Mouse (Mus musculus) kidney, postnatal 0 days (tissue): ENCODE data around the gene Ndufc1. TPM values are rescaled to one million over a fixed set of nuclear protein-coding genes. Genes with fewer than 3 reads are reported as not detected.

Experiments
- ATAC-seq: fragments of 200-750 bp; cut with Nextera tagmentation; replicated peaks from 2 replicates; pipeline ENCODE4 v1.8.0; 2017; ENCODE audit warnings: low read depth, moderate number of reproducible peaks, moderate TSS enrichment, moderate library complexity; ENCODE audit not compliant: low FRiP score
- DNase-seq: peaks from one replicate; pipeline ENCODE4 v3.0.0-alpha.2; 2016; ENCODE audit warnings: low spot score
- H3K27ac ChIP-seq: fragments of 300-500 bp; sonication (generic); 2 replicates; pipeline ENCODE4 v1.5.1; 2014; ENCODE audit warnings: mild to moderate bottlenecking
- H3K27me3 ChIP-seq: fragments of 300-500 bp; sonication (generic); 2 replicates; pipeline ENCODE4 v1.6.1; 2014; ENCODE audit warnings: low read length, mixed read lengths; ENCODE audit not compliant: insufficient read depth
- H3K36me3 ChIP-seq: fragments of 300-500 bp; sonication (generic); 2 replicates; pipeline ENCODE4 v1.6.1; 2014; ENCODE audit warnings: low read length, mixed read lengths; ENCODE audit not compliant: insufficient read depth
- H3K4me1 ChIP-seq: fragments of 300-500 bp; sonication (generic); replicated peaks from 2 replicates; pipeline ENCODE4 v1.6.1; 2014; ENCODE audit warnings: antibody characterized with exemption, low read length, mixed read lengths; ENCODE audit not compliant: insufficient read depth
- H3K4me2 ChIP-seq: fragments of 300-500 bp; sonication (generic); 2 replicates; pipeline ENCODE4 v1.6.1; 2014; ENCODE audit warnings: mild to moderate bottlenecking, low read length, moderate library complexity, mixed read lengths
- H3K4me3 ChIP-seq: fragments of 300-500 bp; sonication (generic); replicated peaks from 2 replicates; pipeline ENCODE4 v1.5.1; 2014; ENCODE audit warnings: low read depth, low read length
- H3K9ac ChIP-seq: fragments of 300-500 bp; sonication (generic); 2 replicates; pipeline ENCODE4 v1.6.1; 2014; ENCODE audit warnings: low read depth, low read length
- H3K9me3 ChIP-seq: fragments of 300-500 bp; sonication (generic); replicated peaks from 2 replicates; pipeline ENCODE4 v1.6.1; 2016; ENCODE audit warnings: low read length, inconsistent platforms, mixed read lengths
- CTCF ChIP-seq: IDR thresholded peaks from 2 replicates; pipeline ENCODE4 v1.5.1; 2016; ENCODE audit warnings: antibody characterized with exemption, low read depth, mild to moderate bottlenecking, moderate library complexity
- WGBS: fragments of 180-500 bp; shearing (Covaris S2); extraction: QIAGEN DNeasy Blood & Tissue Kit; methylation state at CpG from one replicate; pipeline ENCODE4 v1.1.7; 2014; 5-methylcytosine and 5-hydroxymethylcytosine counted together
- polyA plus RNA-seq: library from polyadenylated mRNA; unstranded; fragments of >200 nt; fragmentation: Nextera tagmentation; extraction: Ambion mirVana; gene quantifications from 2 replicates; pipeline ENCODE4 v1.2.1, GENCODE M21; 2015

The Ndufc1 gene
- polyA plus RNA-seq, 1 experiment from 2014 or later, result 1,434 TPM

DNA sequence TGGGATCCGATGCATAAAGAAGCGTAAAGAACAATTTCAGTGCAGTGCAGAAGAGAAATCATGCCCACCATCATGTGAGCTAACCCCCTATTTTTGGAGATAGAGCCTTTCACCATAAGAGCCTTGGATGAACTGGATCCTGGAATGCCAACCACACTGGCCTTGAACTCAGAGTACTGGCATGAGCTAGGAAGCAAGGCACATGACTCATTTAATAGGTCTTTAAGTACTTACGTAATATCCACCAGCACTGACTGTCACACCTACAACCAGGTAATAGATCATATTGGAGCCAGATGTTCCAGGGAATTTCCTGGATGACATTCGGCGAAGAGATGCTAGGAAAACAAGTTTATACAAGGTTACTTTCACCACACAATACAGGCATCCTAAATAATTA lies 17.2 kb downstream of the Ndufc1 start:
- Histone ChIP-seq H3K4me1 (peaks cover 10% of the 10 kb centered on the region; the same call in 1 of the 2 replicates), H3K4me2 (no peak overlapping the region), H3K27me3 (0 out of 2 replicates have a peak, but pooled peaks cover 6% of the 10 kb centered on the region), H3K9ac (no peak overlapping the region), H3K4me3 (no peak overlapping the region), H3K9me3 (no peaks in the 10 kb centered on the region), H3K27ac (no peak overlapping the region), H3K36me3 (no peaks in the 10 kb centered on the region)
- 92% methylated on average over 5 of the region's 5 CpGs for WGBS
- no peak for TF ChIP-seq CTCF
- ATAC-seq (no peak), DNase-seq (no peak)

DNA sequence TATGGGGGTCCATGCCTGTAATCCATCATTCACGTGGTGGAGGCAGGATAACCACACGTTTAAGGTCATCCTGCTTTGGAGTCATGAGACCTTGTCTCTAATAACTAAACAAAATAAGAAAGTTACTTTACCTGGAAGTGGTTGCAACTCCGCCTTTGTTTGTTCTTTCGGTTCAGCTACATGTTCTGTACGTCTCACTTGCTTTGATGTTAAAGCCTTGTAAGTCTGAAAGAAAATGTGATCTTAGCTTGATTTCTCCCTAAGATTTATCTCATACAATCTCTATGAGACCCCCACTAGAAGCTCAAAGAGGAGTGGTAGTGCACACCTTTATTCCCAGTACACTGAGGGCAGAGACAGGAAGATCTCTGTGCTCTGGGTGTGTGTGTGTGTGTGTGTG lies 17.7 kb downstream of the Ndufc1 start:
- H3K4me2 ChIP-seq, result no peak overlapping the region
- H3K9ac ChIP-seq, result no peak overlapping the region
- peaks cover 5% of the 10 kb centered on the region; the same call in 1 of the 2 replicates for H3K4me1 ChIP-seq
- DNase-seq, result no peak
- WGBS, result 87% methylated on average over 5 of the region's 5 CpGs
- no peaks in the 10 kb centered on the region for H3K36me3 ChIP-seq
- no peaks in the 10 kb centered on the region for H3K9me3 ChIP-seq
- no peak for TF ChIP-seq CTCF
- no peak for ATAC-seq
- 0 out of 2 replicates have a peak, but pooled peaks cover 5% of the 10 kb centered on the region for H3K27me3 ChIP-seq
- H3K27ac ChIP-seq, result no peak overlapping the region
- no peak overlapping the region for H3K4me3 ChIP-seq

DNA sequence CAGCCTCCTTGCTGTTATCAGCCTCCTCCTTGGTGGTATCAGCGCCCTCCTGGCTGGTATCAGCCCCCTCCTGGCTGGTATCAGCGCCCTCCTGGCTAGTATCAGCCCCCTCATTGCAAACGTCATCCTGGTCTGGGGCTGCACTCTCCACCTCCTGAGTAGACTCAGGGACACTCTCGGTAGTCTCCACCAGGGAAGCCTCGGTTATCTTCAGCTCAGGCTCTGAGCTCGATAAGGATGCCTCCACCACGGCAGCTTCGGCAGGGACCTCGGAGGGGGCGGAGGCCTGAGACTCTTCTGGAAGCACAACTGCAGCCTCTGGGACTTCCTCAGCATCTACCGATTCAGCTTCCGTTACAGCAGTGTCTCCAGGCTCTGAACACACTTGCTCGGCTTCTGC lies 19.9 kb downstream of the Ndufc1 start:
- Histone ChIP-seq H3K9me3 (no peaks in the 10 kb centered on the region), H3K27me3 (no peaks in the 10 kb centered on the region), H3K27ac (no peak overlapping the region), H3K9ac (0 out of 2 replicates have a peak overlapping the region, but pooled peaks have one; percentile 27), H3K4me2 (peak overlapping the region; percentile 47), H3K36me3 (no peaks in the 10 kb centered on the region), H3K4me3 (0 out of 2 replicates have a peak overlapping the region, but pooled peaks have one; percentile 11), H3K4me1 (0 out of 2 replicates have a peak, but pooled peaks cover 3% of the 10 kb centered on the region)
- WGBS, result 5% methylated on average over 13 of the region's 13 CpGs
- TF ChIP-seq CTCF, result no peak
- no peak; the same call in 1 of the 2 replicates for ATAC-seq
- DNase-seq, result no peak

DNA sequence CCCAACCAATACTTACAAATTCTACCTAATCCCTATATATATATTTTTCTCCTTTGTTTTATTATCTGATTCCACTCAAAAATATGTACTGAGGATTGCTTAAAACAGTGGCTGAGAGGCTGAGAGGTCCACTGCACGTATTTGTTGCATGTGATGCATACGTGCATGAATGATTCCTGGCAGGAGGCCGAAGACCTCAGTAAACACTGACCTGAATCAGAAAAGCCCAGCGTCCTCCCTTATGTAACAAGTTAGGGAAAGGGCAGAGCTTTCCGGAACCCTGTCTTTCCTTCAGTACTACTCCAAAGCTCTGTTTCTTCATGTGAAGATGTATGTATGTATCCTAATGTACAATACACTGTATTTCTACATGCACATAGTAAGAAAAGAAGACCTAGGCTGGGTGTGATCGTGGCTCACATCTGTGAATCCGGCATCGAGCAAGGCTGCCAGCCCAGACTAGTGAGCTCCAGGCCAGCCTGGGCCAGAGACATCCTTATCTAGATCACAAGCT lies 20.9 kb downstream of the Ndufc1 start:
- no peak overlapping the region for H3K27ac ChIP-seq
- no peak for ATAC-seq
- no peak overlapping the region for H3K4me3 ChIP-seq
- no peaks in the 10 kb centered on the region for H3K36me3 ChIP-seq
- H3K9me3 ChIP-seq, result no peaks in the 10 kb centered on the region
- 66% methylated on average over 8 of the region's 8 CpGs for WGBS
- no peak overlapping the region for H3K4me2 ChIP-seq
- no peak for DNase-seq
- H3K27me3 ChIP-seq, result no peaks in the 10 kb centered on the region
- no peak for TF ChIP-seq CTCF
- 0 out of 2 replicates have a peak, but pooled peaks cover 3% of the 10 kb centered on the region for H3K4me1 ChIP-seq
- no peak overlapping the region for H3K9ac ChIP-seq

DNA sequence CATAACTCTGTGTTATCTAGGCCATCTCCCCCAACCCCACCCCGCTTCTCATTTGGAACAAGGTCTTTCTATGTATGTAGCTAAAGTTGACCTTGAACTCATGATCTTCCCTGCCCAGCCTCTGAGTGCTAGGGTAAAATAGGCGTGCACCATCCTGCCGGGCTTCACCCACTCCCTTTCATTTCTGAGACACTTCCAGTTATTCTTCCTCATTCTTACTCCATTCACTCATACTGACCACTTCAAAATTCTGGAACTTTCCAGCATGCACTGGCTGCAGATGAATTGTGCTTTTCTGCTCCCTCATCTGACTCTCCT lies 21.7 kb downstream of the Ndufc1 start:
- 0 out of 2 replicates have a peak, but pooled peaks cover 3% of the 10 kb centered on the region for H3K4me1 ChIP-seq
- no peaks in the 10 kb centered on the region for H3K36me3 ChIP-seq
- ATAC-seq (no peak), DNase-seq (no peak)
- 88% methylated on average over 3 of the region's 3 CpGs for WGBS
- H3K9ac ChIP-seq, result no peak overlapping the region
- no peak overlapping the region for H3K4me2 ChIP-seq
- no peak overlapping the region for H3K4me3 ChIP-seq
- no peaks in the 10 kb centered on the region for H3K27me3 ChIP-seq
- no peak for TF ChIP-seq CTCF
- no peaks in the 10 kb centered on the region for H3K9me3 ChIP-seq
- no peak overlapping the region for H3K27ac ChIP-seq

DNA sequence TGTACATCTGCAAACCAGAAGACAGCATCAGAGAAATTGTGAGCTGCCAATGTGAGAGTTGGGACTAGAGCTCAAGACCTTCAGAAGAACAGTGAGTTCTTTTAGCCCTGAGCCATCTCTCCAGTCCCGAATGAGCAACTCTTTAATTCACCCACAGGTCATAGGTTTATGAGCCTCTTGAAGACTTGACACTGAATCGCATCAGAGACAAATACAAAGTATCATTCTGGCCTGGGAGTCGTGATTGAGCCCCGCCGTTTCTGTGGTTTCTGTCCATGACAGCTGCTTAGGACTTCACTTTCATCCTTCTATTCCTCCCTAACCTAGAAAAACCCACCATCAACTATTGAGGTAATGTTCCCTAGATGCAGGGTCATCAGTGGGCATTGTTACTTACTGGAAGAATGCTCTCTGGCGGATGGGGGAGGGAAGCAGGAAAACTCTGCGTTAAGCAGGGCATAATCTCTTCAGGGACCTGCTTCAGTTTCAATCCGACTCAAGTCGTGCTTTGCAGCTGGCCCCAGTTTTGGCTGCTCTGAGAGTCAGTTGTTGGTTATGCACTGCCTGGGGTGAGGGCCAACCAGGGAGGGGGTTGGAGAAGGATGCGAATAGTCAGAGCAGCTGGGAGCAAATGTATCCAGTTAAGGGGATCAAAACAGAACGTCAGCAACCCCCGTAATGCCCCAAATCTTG lies 22.2 kb downstream of the Ndufc1 start:
- H3K4me1 ChIP-seq, result 0 out of 2 replicates have a peak, but pooled peaks cover 3% of the 10 kb centered on the region
- H3K27ac ChIP-seq, result no peak overlapping the region
- no peaks in the 10 kb centered on the region for H3K36me3 ChIP-seq
- TF ChIP-seq CTCF, result no peak
- H3K4me3 ChIP-seq, result no peak overlapping the region
- H3K4me2 ChIP-seq, result no peak overlapping the region
- H3K9me3 ChIP-seq, result no peaks in the 10 kb centered on the region
- 38% methylated on average over 12 of the region's 12 CpGs for WGBS
- H3K9ac ChIP-seq, result no peak overlapping the region
- no peak for ATAC-seq
- no peaks in the 10 kb centered on the region for H3K27me3 ChIP-seq
- no peak for DNase-seq
